Mouse (Mus musculus): ENCODE data around the gene Wasf2. TPM values are rescaled to one million over a fixed set of nuclear protein-coding genes. Genes with fewer than 3 reads are reported as not detected.

Gene Wasf2
- polyA plus RNA-seq, 1 experiment: 14.7 TPM

- TF ChIP-seq POLR2A (IDR thresholded peaks at IDR 0.05; ENCODE audit: extremely low read depth, insufficient read depth, low read length) (no peak), CTCF (IDR thresholded peaks at IDR 0.05; ENCODE audit: extremely low read depth, insufficient read depth, low read length) (no peak)
- no peak overlapping the region for H3K27ac ChIP-seq (ENCODE audit: insufficient read depth, low read length)
- no peak overlapping the region for H3K4me3 ChIP-seq (ENCODE audit: insufficient read depth, low read length)
- no peaks in the 10 kb centered on the region for H3K4me1 ChIP-seq (ENCODE audit: control insufficient read depth, insufficient read depth, low read length)
Measured at GRCm38 (mm10) chr4:133119579-133119978, 10.7 kb upstream of the Wasf2 start.

DNA sequence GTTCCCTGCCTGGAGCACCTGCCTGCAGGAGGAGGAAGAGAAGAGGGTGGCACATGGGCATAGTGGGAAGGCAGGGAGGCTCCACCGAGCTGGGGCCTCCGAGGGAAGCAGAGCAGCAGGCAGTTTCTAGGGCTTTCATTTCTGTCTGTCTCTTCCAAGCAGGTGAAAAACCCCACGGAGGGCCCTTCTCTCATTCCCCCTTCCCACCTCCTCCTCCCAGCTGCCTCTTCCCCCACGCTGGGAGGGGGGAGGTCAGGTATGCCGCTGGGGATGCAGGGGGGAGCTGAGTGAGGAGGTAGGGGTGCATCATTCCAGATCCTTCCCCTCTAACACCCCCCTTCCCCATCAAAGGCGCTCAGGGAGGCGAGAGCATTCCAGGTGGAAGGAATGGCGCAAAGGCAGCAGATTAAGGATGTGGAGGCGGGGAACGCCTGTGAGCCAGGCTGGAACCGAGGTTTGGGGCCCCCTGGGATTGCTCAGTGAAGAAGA is 9.4 kb upstream of the Wasf2 start:
- Histone ChIP-seq H3K4me3 (ENCODE audit: insufficient read depth, low read length) (no peak overlapping the region), H3K27ac (ENCODE audit: insufficient read depth, low read length) (no peak overlapping the region), H3K4me1 (ENCODE audit: control insufficient read depth, insufficient read depth, low read length) (no peaks in the 10 kb centered on the region)
- TF ChIP-seq CTCF (IDR thresholded peaks at IDR 0.05; ENCODE audit: extremely low read depth, insufficient read depth, low read length) (no peak), POLR2A (IDR thresholded peaks at IDR 0.05; ENCODE audit: extremely low read depth, insufficient read depth, low read length) (no peak)

DNA sequence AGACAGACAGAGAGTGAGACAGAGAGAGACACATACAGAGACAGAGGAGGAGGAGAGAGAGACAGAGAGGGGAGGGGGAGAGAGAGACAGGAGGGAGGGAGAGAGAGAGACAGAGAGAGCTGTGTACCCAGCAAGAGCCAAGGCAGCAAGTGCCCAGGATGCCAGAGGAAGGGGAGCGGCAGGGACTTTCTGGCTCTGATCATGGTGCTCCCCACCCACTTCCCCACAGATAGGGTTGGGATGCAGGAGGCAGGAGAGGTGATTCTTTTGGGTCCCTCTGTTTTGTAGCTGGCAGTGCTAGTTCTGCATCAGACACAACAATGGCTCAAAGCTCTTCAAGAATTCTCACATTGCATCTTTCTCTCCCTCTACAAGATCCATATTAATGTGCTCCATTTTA is 8.9 kb upstream of the Wasf2 start:
- H3K27ac ChIP-seq (ENCODE audit: insufficient read depth, low read length): no peak overlapping the region
- no peak overlapping the region for H3K4me3 ChIP-seq (ENCODE audit: insufficient read depth, low read length)
- H3K4me1 ChIP-seq (ENCODE audit: control insufficient read depth, insufficient read depth, low read length): no peaks in the 10 kb centered on the region
- no peak for TF ChIP-seq CTCF (IDR thresholded peaks at IDR 0.05; ENCODE audit: extremely low read depth, insufficient read depth, low read length)
- TF ChIP-seq POLR2A (IDR thresholded peaks at IDR 0.05; ENCODE audit: extremely low read depth, insufficient read depth, low read length): no peak

DNA sequence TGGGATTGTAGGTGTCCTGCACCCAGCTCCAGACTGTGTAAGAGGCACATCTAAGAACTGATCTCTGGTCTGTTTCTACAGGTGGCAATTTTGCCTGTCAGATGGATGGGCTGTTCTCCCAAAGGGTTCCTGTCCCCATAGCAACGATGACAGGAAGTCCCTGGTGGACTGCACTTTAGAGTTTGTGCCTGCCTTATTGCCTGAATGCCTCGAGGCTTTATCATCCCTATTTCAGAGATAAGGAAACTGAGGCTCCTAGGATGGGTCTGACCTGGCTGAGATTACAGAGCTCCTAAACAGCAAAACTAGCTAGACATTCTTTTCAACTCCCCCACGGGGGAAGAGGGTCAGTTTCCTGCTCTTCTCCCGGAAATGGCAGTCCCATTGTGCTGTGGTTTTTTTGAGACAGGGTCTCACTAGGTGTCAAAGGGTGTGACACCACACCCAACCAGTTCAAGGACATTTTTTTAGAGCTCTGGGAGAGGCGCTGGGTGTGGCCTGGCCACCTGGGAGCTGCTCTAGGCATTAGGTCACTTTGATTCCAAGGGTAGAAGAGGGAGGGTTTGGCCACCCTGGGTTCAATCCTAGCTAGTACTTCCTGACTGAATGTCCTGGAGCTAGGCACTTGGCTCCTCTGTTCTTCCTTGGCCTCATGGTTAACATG is 8.2 kb upstream of the Wasf2 start:
- Histone ChIP-seq H3K4me3 (ENCODE audit: insufficient read depth, low read length) (no peak overlapping the region), H3K27ac (ENCODE audit: insufficient read depth, low read length) (no peak overlapping the region), H3K4me1 (ENCODE audit: control insufficient read depth, insufficient read depth, low read length) (no peaks in the 10 kb centered on the region)
- TF ChIP-seq CTCF (IDR thresholded peaks at IDR 0.05; ENCODE audit: extremely low read depth, insufficient read depth, low read length) (no peak), POLR2A (IDR thresholded peaks at IDR 0.05; ENCODE audit: extremely low read depth, insufficient read depth, low read length) (no peak)

GRCm38 (mm10) chr4:133127079-133127478 is 3.2 kb upstream of the Wasf2 start:
- no peaks in the 10 kb centered on the region for H3K4me1 ChIP-seq (ENCODE audit: control insufficient read depth, insufficient read depth, low read length)
- no peak overlapping the region for H3K27ac ChIP-seq (ENCODE audit: insufficient read depth, low read length)
- no peak for TF ChIP-seq POLR2A (IDR thresholded peaks at IDR 0.05; ENCODE audit: extremely low read depth, insufficient read depth, low read length)
- TF ChIP-seq CTCF (IDR thresholded peaks at IDR 0.05; ENCODE audit: extremely low read depth, insufficient read depth, low read length): no peak

GRCm38 (mm10) chr4:133127894-133128293 is 2.4 kb upstream of the Wasf2 start:
- H3K4me3 ChIP-seq (ENCODE audit: insufficient read depth, low read length): no peak overlapping the region
- no peak for TF ChIP-seq POLR2A (IDR thresholded peaks at IDR 0.05; ENCODE audit: extremely low read depth, insufficient read depth, low read length)
- no peak for TF ChIP-seq CTCF (IDR thresholded peaks at IDR 0.05; ENCODE audit: extremely low read depth, insufficient read depth, low read length)
- H3K27ac ChIP-seq (ENCODE audit: insufficient read depth, low read length): no peak overlapping the region
- H3K4me1 ChIP-seq (ENCODE audit: control insufficient read depth, insufficient read depth, low read length): no peaks in the 10 kb centered on the region

More at GRCm38 (mm10) chr4:133127079-133127478, 3.2 kb upstream of the Wasf2 start:
- no peak overlapping the region for H3K4me3 ChIP-seq (ENCODE audit: insufficient read depth, low read length)

DNA sequence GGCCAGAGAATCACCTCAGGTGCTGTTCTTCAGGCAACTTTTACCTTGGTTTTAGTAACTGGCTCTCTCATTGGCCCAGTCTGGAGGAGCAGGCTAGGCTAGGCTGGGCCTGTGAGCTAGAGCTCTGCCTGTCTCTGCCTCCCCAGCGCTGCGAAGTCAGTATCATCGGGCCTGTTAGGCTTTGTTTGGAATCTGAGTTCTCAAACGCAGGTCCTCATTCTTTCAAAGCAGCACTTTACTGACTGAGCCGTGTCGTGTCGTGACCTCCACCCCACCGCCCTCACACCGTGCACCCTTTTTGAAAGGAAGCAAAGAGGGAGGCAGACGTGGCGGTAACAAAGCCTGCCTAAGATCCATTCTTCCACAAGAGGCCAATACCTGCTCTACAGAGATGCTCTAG is 914 bp upstream of the Wasf2 start:
- Histone ChIP-seq H3K27ac (ENCODE audit: insufficient read depth, low read length) (peak overlapping the region; percentile 47), H3K4me1 (ENCODE audit: control insufficient read depth, insufficient read depth, low read length) (no peaks in the 10 kb centered on the region), H3K4me3 (ENCODE audit: insufficient read depth, low read length) (peak overlapping the region; percentile 73)
- no peak for TF ChIP-seq CTCF (IDR thresholded peaks at IDR 0.05; ENCODE audit: extremely low read depth, insufficient read depth, low read length)
- TF ChIP-seq POLR2A (IDR thresholded peaks at IDR 0.05; ENCODE audit: extremely low read depth, insufficient read depth, low read length): no peak

- TF ChIP-seq CTCF (IDR thresholded peaks at IDR 0.05; ENCODE audit: extremely low read depth, insufficient read depth, low read length) (no peak), POLR2A (IDR thresholded peaks at IDR 0.05; ENCODE audit: extremely low read depth, insufficient read depth, low read length) (no peak)
- H3K27ac ChIP-seq (ENCODE audit: insufficient read depth, low read length): peak overlapping the region; percentile 82
- H3K4me3 ChIP-seq (ENCODE audit: insufficient read depth, low read length): peak overlapping the region; percentile 73
- no peaks in the 10 kb centered on the region for H3K4me1 ChIP-seq (ENCODE audit: control insufficient read depth, insufficient read depth, low read length)
Measured at GRCm38 (mm10) chr4:133130890-133131741, 811 bp downstream of the Wasf2 start.

DNA sequence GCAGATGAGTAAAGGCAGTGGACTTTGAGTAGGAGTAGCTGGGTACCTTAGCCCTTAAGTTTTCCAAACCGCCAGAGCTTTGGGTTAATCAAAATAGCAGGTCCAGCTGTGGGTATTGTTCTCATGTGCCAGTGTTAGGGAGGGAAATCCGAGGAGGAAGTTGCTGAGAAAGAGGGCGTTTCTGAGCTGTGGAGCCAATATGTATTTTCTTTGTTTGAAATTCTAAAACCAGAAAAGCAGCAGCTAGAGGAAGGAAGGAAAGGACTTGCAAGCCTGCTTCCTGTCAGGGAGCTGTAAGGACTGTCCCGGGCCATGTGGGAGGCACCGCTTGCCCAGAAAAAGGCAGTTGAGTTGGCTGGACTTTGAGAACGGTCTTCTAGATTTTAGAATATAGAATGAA is 1.7 kb downstream of the Wasf2 start:
- Histone ChIP-seq H3K4me1 (ENCODE audit: control insufficient read depth, insufficient read depth, low read length) (no peaks in the 10 kb centered on the region), H3K4me3 (ENCODE audit: insufficient read depth, low read length) (no peak overlapping the region; the same call in 1 of the 2 replicates), H3K27ac (ENCODE audit: insufficient read depth, low read length) (peak overlapping the region; percentile 82; the same call in 1 of the 2 replicates)
- TF ChIP-seq POLR2A (IDR thresholded peaks at IDR 0.05; ENCODE audit: extremely low read depth, insufficient read depth, low read length) (no peak), CTCF (IDR thresholded peaks at IDR 0.05; ENCODE audit: extremely low read depth, insufficient read depth, low read length) (no peak)

Measured in cortical plate, adult 2 months (tissue).